Mouse (Mus musculus): ENCODE results near the gene Olfr878. TPM values are rescaled to one million over a fixed set of nuclear protein-coding genes. Genes with fewer than 3 reads are reported as not detected.

The Olfr878 gene
- polyA plus RNA-seq, 1 experiment from 2014 or later, result not detected

GRCm38 (mm10) chr9:37934146-37934545, 16.5 kb downstream of the Olfr878 start:
- Histone ChIP-seq H3K4me2 (no peak overlapping the region), H3K27me3 (no peaks in the 10 kb centered on the region), H3K4me3 (no peak overlapping the region), H3K4me1 (no peaks in the 10 kb centered on the region), H3K9ac (no peak overlapping the region), H3K36me3 (no peaks in the 10 kb centered on the region), H3K9me3 (no peaks in the 10 kb centered on the region), H3K27ac (no peak overlapping the region)
- no peak for ATAC-seq (ENCODE audit: insufficient number of reproducible peaks, low FRiP score, low TSS enrichment, low read depth)

GRCm38 (mm10) chr9:37941167-37941566, 23.5 kb downstream of the Olfr878 start:
- no peaks in the 10 kb centered on the region for H3K9me3 ChIP-seq
- no peak overlapping the region for H3K4me2 ChIP-seq
- ATAC-seq (ENCODE audit: insufficient number of reproducible peaks, low FRiP score, low TSS enrichment, low read depth), result no peak
- 90% methylated on average over 2 of the region's 2 CpGs for WGBS
- no peak overlapping the region for H3K9ac ChIP-seq
- H3K27ac ChIP-seq, result no peak overlapping the region
- no peaks in the 10 kb centered on the region for H3K27me3 ChIP-seq
- H3K4me3 ChIP-seq, result no peak overlapping the region
- H3K36me3 ChIP-seq, result no peaks in the 10 kb centered on the region
- H3K4me1 ChIP-seq, result no peaks in the 10 kb centered on the region

Other genes starting within 250 kb of the Olfr878 start
- gene Panx3, start 248.6 kb upstream of the Olfr878 start, polyA plus RNA-seq (2015; fragmentation: Nextera tagmentation; extraction: Ambion mirVana), result 25.4 and 26.3 TPM in 2 replicates
- not detected in 2 replicates for gene Olfr160, start 201.6 kb upstream of the Olfr878 start, polyA plus RNA-seq (2015; fragmentation: Nextera tagmentation; extraction: Ambion mirVana)
- not detected in 2 replicates for gene Olfr874, start 172.7 kb upstream of the Olfr878 start, polyA plus RNA-seq (2015; fragmentation: Nextera tagmentation; extraction: Ambion mirVana)
- not detected in 2 replicates for gene Olfr875, start 146.0 kb upstream of the Olfr878 start, polyA plus RNA-seq (2015; fragmentation: Nextera tagmentation; extraction: Ambion mirVana)
- not detected in 2 replicates for gene Olfr876, start 114.8 kb upstream of the Olfr878 start, polyA plus RNA-seq (2015; fragmentation: Nextera tagmentation; extraction: Ambion mirVana)
- not detected in 2 replicates for gene Olfr877, start 63.6 kb upstream of the Olfr878 start, polyA plus RNA-seq (2015; fragmentation: Nextera tagmentation; extraction: Ambion mirVana)
- not detected in 2 replicates for gene Olfr145, start 21.1 kb upstream of the Olfr878 start, polyA plus RNA-seq (2015; fragmentation: Nextera tagmentation; extraction: Ambion mirVana)
- gene Olfr881, start 74.0 kb downstream of the Olfr878 start, polyA plus RNA-seq (2015; fragmentation: Nextera tagmentation; extraction: Ambion mirVana), result not detected in 2 replicates
- gene Olfr883, start 108.0 kb downstream of the Olfr878 start, polyA plus RNA-seq (2015; fragmentation: Nextera tagmentation; extraction: Ambion mirVana), result not detected in 2 replicates
- not detected in 2 replicates for gene Olfr884, start 128.7 kb downstream of the Olfr878 start, polyA plus RNA-seq (2015; fragmentation: Nextera tagmentation; extraction: Ambion mirVana)
- gene Olfr885, start 143.5 kb downstream of the Olfr878 start, polyA plus RNA-seq (2015; fragmentation: Nextera tagmentation; extraction: Ambion mirVana), result not detected in 2 replicates
- gene Olfr887, start 166.2 kb downstream of the Olfr878 start, polyA plus RNA-seq (2015; fragmentation: Nextera tagmentation; extraction: Ambion mirVana), result not detected in 2 replicates
- gene Olfr888, start 190.3 kb downstream of the Olfr878 start, polyA plus RNA-seq (2015; fragmentation: Nextera tagmentation; extraction: Ambion mirVana), result not detected in 2 replicates
- gene Olfr889, start 197.4 kb downstream of the Olfr878 start, polyA plus RNA-seq (2015; fragmentation: Nextera tagmentation; extraction: Ambion mirVana), result 0.06 and 0.08 TPM in 2 replicates
- gene Olfr890, start 224.7 kb downstream of the Olfr878 start, polyA plus RNA-seq (2015; fragmentation: Nextera tagmentation; extraction: Ambion mirVana), result not detected in 2 replicates

Data from limb, embryonic 15.5 days (tissue).